ENCODE assay signal across 17 mouse cellular contexts in the genomic region with DNA sequence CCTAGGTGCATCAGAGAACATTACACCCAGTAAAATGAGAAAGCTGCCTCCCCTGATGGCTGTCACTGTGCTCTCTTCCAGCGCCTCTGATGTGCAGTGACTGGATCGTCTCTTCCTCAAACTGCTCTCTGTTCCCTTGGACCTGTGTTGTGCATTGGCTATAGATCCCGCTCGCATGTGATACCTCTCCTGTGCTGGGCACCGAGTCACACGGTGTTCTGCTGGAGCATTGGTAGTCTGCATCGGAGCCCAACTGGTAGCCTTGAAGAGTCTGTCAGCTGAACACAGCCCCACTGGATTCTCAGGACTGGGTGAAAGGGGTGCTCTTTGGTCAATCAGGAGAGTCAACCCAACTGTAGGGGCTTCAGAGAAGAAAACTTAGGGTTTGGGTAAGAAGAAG. TPM values are rescaled to one million over a fixed set of nuclear protein-coding genes. Genes with fewer than 3 reads are reported as not detected.
"Had no signal": no experiment of that assay in that cellular context is flagged by ENCODE, and none has a peak within 500 bp of the region (broad histone marks: within the 10 kb centered on the region; RNA-seq: fewer than 3 reads in every experiment).

No protein-coding gene starts in this region.

- H3K4me2 ChIP-seq: neural tube, embryonic 13.5 days; neural tube, embryonic 15.5 days; stomach, embryonic 15.5 days had no signal

- H3K4me3 ChIP-seq: neural tube, embryonic 13.5 days; neural tube, embryonic 15.5 days; stomach, embryonic 15.5 days had no signal

- H3K4me1 ChIP-seq: neural tube, embryonic 13.5 days; neural tube, embryonic 15.5 days; stomach, embryonic 15.5 days had no signal

- H3K9me3 ChIP-seq: neural tube, embryonic 13.5 days; neural tube, embryonic 15.5 days; stomach, embryonic 15.5 days had no signal

- H3K27ac ChIP-seq: neural tube, embryonic 13.5 days; neural tube, embryonic 15.5 days; stomach, embryonic 15.5 days; stomach, postnatal 0 days had no signal

- DNase-seq: retina, postnatal 1 day; right cerebral cortex, adult 18-20 months; right cerebral cortex, postnatal 14 days; right cerebral cortex, postnatal 25 days; right cerebral cortex, postnatal 4 days; spleen, adult 18-20 months; thymus, adult 18-20 months; thymus, adult 2 months; thymus, postnatal 14 days; thymus, postnatal 25 days; thymus, postnatal 36 days; thymus, postnatal 4 days had no signal

- H3K9ac ChIP-seq: neural tube, embryonic 13.5 days; neural tube, embryonic 15.5 days; stomach, embryonic 15.5 days had no signal

- H3K27me3 ChIP-seq: neural tube, embryonic 13.5 days; neural tube, embryonic 15.5 days; stomach, embryonic 15.5 days had no signal

RNA-seq across cellular contexts. Expression of a gene that starts 31.2 kb away (rescaled TPM):
- total RNA-seq: neutrophil, adult 5-6 weeks had no signal
- polyA plus RNA-seq: neural tube, embryonic 13.5 days had no signal
